Mouse (Mus musculus) erythroblast, adult 5-6 weeks (primary cell): ENCODE data around the gene Wdr89. TPM values are rescaled to one million over a fixed set of nuclear protein-coding genes. Genes with fewer than 3 reads are reported as not detected.
"Not testable (repeated sequence)": the region's sequence is repeated elsewhere in the genome, so short reads cannot be mapped to it uniquely, and the experiment has no call there.

ENCODE experiments used
- ATAC-seq: replicated peaks from 2 replicates; pipeline ENCODE4 v1.8.0; 2016; ENCODE audit warnings: moderate number of reproducible peaks, mild to moderate bottlenecking, moderate TSS enrichment, inconsistent platforms; ENCODE audit not compliant: poor library complexity, low FRiP score, severe bottlenecking
- total RNA-seq, 2 experiments: library from RNA; stranded (forward) in 1 of 2; stranded (reverse) in 1 of 2; fragments of 150-400 nt in 1 of 2; fragments of 200-764, 138-1000 nt in 1 of 2; gene quantifications; 2 replicates each; pipeline versions ENCODE4 v1.2.3 to v1.2.4; 2015 to 2017; ENCODE audit warnings: low replicate concordance in 2 of 2

Wdr89 gene
- 4.8 and 5.0 TPM in 2 replicates for total RNA-seq (2015; ENCODE audit: low replicate concordance)
- total RNA-seq (2017; ENCODE audit: low replicate concordance): 3.7 and 9.8 TPM in 2 replicates

DNA sequence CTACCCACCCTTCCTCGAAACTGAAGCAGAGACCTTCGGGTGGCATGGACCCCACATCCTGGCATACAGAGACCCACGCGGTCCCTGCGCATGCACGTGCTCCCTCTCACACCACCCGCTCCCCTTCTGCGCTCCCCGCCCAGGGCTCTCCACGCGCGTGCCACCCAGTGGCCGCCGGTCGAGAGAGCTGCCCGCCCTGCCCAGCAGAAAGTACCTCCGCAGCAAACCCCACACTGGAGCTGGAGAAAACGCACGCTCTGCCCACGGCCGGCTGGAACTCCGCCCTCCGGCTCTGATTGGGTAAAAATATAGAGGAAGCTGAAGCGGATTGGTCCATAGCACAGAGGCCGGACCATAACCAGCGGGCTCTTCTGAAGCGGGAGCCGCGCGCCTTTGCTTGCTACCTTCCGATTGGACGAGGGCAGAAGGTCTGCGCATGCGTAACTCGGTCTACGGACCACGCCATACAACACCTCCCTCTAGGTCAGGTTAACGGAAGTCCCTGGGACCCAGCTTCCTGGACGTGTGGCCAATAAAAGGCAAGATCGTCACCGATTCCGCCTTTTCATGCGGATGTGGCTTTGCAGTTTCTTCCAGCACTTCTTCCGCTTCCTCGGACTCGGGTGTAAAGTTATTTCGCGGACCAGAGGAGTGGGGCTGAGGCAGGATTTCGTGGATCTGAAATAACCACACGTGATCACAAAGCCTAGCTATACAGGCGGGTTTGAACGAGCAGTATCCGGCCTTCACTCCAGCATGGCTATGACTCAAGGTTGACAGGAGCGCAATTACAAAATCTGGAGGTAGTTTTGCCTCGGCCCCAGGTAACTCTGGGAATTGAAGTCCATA is at the start of gene Wdr89:
Wdr89 (minus strand) TSS at position 280 of the 849 bp plus-strand sequence.
- peak; percentile 96 for ATAC-seq

GRCm38 (mm10) chr12:75713596-75713995 is 44.3 kb upstream of the Wdr89 start:
- ATAC-seq: no peak

DNA sequence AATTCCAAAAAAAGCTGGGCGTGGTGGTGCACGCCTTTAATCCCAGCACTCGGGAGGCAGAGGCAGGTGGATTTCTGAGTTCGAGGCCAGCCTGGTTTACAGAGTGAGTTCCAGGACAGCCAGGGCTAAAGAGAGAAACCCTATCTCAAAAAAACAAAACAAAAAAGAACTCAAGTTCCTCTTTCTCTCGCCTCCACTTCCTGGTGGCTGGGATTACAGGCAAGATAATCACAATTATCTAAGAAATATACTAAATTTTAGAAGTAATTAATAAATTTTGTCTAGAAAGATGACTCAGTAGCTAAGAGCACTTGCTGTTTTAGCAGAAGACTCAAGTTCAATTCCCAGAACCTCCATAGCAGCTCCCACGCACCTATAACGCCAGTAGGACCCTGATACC is 43.6 kb upstream of the Wdr89 start:
- ATAC-seq: not testable (repeated sequence)

DNA sequence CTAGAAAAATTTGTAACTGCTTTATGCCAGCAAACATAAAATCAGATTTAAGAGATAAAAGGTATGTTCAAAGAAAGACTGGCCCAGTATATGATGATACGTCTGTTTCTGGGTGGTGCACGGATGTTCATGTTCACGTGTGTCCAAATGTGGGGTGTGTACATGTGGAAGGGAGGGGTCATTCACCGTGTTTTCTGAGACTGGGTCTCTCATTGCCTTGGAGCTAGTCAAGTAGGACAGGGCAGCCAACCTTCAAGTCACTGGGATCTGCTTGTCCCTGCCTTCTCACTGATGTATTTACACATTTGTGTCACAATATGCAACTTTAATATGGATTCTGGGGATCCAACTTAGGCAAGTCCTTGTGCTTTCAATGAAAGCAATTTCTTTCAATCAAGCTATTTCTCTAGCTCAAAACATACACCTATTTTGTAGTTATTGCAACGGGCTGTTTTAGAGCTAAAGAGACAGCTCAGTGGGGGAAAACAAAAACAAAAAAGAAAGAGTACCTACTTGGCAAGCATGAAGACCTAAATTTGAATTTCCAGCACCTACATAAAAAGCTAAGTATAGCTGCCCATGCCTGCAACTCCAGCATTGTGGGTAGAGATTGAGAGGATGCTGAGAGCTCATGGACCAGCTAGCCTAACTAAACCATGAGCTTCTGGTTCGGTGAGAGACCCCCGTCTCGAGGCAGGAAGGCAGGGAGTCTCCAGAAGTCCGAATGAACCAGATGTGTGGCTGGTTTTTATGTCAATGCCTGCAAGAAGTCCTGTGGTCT is 41.4 kb upstream of the Wdr89 start:
- ATAC-seq: no peak

DNA sequence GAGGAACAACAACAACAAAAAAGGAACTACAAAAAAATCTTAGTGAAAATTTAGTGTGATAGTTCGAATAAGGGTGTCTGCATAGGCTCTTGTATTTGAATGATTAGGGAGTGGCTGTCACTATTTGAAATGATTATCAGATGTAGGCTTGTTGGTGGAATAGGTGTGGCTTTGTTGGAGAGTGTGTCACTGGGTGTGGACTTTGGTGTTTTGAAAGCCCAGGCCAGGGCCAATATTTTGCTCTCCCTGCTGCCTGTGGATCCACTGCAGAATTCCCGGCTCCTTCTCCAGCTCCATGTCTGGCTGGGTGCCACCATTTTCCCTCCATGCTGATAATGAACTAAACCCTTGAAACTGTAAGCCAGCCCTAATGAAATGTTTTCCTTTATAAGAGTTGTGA is 40.2 kb upstream of the Wdr89 start:
- ATAC-seq: no peak

GRCm38 (mm10) chr12:75706670-75707069 is 37.3 kb upstream of the Wdr89 start:
- no peak for ATAC-seq

GRCm38 (mm10) chr12:75702739-75703122 is 33.4 kb upstream of the Wdr89 start:
- ATAC-seq: no peak

- ATAC-seq: no peak
These were observed 32.9 kb upstream of the Wdr89 start for GRCm38 (mm10) chr12:75702084-75702738.

DNA sequence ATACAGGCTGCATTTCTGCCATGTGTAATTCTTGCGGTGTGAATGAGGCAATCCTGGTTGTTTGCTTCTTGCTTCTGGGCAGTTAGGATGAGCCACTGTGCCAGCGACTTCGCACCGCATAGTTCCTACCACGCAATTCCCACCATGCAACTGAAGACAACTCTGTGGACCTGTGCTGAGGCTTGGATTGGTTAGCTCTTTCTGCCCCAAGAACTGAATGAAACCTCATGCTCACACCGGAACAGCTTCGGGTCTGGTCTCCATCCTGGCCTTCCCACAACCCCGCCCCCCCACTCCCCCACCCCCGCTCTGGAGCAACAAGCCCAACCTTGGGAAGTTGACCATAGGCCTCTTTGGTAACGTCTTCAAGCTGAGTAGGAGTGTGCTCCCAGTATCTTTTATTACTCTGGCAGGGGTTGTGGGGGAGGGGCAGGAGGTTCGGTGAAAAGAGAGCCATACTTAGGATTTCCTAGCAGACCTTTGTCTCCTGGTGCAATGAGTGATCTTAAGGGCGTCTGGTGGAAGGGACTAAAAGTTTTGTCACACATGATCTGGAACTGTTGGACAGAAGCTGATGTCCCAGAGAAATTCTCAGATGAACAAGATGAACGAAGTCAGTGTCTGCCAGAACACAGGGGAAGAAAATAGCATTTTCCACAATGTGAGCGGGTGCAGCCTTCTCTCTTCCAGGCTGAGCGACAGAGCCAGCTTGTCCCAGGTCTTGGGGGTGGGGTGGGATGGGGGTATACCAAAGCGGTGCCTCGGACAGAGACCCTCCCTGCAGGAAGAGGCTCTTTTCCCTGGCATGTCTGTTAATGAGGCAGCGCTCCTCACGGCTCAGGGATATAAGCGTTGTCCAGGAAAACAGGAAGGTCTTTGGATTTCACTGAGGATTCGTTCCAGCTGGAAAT is 32.1 kb upstream of the Wdr89 start:
- no peak for ATAC-seq

DNA sequence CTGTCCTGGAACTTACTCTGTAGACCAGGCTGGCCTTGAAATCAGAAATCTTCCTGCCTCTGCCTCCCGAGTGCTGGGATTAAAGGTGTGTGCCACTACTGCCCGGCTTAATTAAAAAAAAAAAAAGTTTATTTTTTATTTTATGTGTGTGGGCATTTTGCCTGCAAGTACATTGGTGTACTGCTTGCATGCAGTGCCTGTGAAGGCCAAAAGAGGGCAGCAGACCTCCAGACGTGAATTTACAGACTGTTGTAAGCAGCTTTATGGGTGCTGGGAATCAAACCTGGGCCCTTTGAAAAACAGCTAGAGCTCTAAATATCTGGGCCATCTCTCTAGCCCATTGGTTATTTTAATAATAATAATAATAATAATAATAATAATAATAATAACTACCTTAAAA is 29.4 kb upstream of the Wdr89 start:
- ATAC-seq: no peak

- not testable (repeated sequence) for ATAC-seq
These were observed 26.5 kb upstream of the Wdr89 start for GRCm38 (mm10) chr12:75695845-75696244.

DNA sequence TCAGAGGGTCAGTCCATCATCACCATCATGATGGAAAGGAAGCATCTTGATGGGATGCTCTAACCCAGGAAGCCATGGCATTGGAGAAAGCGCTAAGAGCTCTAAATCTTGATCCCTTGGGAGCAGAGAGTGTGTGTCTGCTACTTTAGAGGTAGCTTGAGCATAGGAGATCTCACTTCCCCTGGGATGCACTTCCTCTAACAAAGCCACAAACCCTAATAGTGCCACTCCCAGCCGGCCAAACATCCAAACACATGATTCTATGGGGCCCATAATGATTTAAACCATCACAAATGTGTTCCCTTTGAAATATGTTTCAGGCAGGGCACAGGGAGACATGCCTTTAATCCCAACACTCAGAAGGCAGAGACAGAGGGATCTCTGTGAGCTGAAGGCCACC is 19.7 kb upstream of the Wdr89 start:
- no peak for ATAC-seq

DNA sequence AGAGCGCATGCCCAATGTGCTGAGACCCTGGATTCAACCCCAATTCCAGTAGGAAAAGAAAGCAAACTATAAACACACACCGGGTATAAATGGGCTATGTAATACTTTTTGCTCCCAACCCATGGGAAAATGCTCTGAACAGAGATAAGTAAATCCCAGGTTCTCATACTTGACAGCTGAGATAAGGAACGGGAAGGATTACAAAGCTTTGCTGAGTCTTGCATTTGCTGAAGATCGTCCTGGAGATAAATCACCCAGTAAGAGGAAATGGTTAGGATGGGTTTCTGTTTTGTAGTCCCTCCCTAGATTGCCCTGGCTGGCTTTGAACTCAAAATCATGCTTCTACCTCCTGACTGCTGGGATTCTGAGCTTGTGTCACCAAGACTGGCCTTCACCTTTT is 18.0 kb upstream of the Wdr89 start:
- ATAC-seq: no peak

DNA sequence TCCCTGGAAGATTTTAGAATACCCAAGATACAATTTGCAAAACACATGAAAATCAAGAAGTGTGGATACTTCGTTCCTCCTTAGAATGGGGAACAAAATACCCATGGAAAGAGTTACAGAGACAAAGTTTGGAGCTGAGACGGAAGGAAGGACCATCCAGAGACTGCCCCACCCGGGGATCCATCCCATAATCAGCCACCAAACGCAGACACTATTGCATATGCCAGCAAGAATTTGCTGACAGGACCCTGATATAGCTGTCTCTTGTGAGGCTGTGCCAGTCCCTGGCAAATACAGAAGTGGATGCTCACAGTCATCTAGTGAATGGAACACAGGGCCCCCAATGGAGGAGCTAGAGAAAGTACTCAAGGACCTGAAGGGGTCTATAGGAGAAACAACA is 14.7 kb upstream of the Wdr89 start:
- not testable (repeated sequence) for ATAC-seq

GRCm38 (mm10) chr12:75683598-75683997 is 14.3 kb upstream of the Wdr89 start:
- ATAC-seq: no peak

- no peak for ATAC-seq
These were observed 13.5 kb upstream of the Wdr89 start for GRCm38 (mm10) chr12:75682842-75683241.

DNA sequence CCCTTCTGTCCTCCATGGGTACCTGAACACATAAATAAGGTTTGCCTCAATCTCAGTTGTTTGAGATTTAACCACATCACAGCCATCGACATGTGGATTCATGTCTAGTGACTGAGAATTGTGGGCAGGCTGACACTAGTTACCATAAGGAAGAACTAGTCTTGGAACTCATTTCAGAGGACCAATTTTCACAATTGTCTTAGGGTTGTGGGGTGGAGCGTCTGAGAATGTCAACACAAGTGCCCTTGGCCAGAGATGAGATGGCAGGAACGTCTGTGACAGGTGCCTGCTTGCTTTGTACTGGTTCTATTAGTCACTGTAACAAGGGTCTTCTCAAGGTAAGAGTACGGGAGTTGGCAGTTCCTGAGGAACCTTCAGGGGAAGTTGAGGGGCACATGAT is 11.8 kb upstream of the Wdr89 start:
- ATAC-seq: no peak

- no peak for ATAC-seq
These were observed 9.1 kb upstream of the Wdr89 start for GRCm38 (mm10) chr12:75678393-75678792.

DNA sequence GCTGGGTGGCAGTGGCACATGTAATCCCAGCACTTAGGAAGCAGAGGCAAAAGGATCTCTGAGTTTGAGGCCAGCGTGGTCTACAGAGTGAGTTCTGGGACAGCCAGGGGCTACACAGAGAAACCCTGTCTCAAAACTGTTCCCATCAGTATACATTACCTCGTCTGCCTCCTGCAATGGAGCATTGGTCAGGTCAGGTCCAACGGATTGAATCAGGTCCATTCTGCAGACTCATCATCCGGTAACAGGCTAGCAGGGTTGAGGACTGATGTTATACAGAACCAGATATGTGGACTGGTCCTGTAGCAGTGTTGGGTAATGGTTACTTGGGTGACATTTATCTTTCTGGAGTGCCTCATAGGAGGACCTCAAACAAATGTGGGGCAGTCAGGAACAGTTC is 3.3 kb upstream of the Wdr89 start:
- ATAC-seq: no peak
